Mouse (Mus musculus): Measurements from ENCODE around the gene Kcnip1.

The Kcnip1 gene

DNA sequence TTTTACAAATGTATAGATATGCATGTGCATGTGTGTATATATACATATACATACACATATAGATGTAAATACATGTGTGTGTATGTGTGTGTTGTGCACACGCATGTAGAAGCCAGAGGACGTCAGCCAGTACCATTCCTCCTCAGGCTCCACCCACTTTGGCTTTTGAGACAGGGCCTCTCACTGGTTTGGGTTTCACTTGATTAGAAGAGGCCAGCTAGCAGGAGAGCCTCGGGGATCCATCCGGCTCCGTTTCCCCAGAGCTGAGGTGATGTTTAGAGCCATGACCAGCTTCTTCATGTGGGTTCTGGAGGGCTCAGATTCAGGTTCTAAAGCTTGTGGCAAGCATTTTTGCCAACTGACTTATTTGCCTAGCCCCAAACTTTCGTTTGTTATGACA lies 89.5 kb downstream of the Kcnip1 start:
- DNase-seq (ENCODE audit: low read depth, low spot score), result no peak

DNA sequence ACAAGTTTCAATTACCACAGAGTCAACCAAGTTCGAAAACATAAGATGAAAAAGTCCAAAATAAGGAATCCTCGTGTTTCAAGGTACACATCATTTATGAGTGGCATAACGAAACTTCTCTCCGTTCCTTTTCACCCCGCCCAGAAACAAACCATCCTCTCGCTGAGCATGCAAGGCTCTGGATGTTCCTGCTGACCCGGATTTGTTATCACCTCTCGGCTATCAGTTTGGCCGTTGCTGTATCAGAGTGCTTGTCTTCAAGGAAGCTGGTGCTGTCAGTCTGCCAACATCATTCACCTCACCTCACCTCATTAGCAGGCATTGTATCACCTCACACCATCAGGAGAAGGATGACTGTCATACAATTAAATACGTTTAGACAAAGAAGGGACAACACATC lies 90.6 kb downstream of the Kcnip1 start:
- no peak for DNase-seq (ENCODE audit: low read depth, low spot score)

DNA sequence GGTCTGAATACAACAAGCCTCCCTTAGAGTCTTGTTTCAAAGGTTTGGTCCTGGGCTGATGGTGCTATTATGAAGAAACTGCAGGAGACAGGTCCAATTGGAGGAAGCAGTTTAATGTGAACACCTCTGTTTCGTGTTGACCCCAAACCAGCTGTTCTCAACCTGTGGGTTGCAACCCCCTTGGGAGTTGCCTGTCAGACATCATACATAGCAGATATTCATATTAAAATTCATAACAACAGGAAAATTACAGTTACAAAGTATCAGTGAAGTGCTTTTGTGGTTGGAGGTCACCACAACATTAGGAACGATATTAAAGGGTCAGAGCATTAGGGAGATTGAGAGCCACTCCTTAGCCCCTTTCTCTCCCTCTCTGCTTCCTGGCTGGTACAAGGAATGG lies 91.2 kb downstream of the Kcnip1 start:
- no peak for DNase-seq (ENCODE audit: low read depth, low spot score)

DNA sequence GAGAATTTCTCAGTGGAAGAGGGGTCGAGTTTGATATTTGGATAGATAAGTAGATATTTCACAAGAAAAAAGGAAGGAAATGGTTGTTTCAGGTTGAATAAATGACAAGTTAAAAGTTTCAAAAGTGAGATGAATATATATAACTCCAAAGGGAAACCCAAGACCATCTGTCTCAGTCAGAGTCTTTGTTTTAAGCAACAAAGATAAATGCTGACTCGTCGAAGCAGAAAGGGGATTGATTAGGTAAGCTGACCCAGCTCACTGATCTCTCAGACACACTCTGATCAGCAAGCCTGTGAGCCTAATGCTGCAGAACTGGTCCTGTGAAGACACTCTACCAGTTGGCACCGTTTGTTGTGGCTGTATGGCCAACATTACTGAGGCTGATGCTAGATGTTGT lies 101.9 kb downstream of the Kcnip1 start:
- no peak for DNase-seq (ENCODE audit: low read depth, low spot score)

DNA sequence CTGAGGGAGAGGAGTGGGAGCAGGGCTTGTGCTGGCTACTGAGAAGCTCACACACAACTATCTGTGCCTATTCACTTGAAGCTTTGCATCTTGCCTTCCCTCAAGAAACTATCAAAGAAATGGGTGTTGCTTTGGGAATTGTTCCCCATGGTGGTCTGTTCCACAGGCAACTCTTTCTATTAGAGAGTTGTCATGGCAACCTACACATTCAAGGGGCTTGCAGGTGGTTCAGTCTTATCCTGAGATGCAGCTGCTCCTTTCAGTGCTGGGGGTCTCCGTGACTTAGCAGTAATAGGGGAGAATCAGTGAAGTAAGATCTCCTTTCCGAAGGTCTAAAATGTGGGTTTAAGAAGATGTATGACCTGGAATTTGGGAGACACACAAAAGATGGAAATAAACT lies 102.6 kb downstream of the Kcnip1 start:
- no peak for DNase-seq (ENCODE audit: low read depth, low spot score)

DNA sequence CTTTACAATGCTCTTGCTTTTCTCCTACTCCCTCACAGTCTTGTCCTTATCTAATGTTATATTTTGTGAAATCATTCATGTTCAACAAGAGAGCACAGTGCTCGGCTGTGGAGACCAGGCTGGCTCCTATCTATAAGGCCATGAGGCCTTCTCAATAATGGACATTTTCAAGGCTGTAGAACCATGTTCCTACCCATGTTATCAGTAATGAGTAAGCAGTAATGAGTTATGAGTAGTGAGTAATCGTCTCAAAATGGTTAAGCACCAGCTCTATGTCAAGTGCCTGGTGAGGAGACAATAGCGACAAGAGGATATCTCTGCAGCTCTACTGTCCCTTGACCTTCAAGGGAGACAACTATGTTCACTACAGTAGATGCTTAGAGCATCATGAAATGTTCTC lies 105.3 kb downstream of the Kcnip1 start:
- DNase-seq (ENCODE audit: low read depth, low spot score), result no peak

DNA sequence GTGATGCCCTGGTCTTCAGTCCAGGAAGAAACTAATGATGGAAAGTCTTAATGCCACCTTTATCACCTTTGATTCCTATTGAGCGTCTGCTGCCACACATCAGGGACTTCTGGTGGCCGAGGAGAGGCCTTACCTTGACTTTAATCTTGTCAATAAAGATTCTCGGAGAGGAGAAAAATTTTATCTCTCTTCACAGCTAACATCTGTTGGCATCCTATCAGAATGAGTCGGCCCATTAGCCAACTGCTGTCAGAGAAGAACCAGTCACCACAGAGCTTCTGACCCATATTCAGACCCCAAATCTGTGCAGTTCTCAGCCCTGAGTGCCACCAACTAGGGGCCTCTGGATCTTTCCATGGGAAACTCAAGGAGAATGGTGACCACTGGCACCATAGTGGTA lies 107.0 kb downstream of the Kcnip1 start:
- DNase-seq (ENCODE audit: low read depth, low spot score), result no peak

DNA sequence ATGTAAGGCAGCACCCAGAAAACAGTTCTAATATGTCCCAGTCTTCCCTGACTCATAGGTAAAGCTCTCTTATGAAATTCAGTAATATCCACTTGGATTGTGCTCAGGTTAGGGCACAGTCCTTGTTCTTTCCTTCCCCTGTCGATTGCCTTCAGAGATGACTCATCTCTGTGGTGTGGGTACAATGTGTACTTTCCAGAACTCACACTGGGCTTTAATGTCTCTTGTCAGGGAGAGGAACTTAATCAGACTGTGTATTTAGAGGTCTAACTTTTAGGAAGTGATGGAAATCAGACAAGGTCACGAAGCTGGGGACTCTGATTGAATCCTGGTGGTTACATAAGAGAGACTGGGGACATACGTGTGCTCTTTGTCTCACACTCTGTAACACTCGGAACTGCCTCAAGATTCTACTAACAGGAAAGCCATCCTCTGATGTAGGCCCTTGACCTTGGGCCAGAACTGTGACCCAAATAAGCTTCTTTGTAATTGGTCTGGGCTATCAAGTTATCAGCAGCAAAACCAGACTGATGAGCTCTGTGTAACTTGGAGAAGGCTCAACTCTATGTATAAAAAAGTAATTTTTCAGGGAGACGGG lies 110.1 kb downstream of the Kcnip1 start:
- no peak for DNase-seq (ENCODE audit: low read depth, low spot score)

DNA sequence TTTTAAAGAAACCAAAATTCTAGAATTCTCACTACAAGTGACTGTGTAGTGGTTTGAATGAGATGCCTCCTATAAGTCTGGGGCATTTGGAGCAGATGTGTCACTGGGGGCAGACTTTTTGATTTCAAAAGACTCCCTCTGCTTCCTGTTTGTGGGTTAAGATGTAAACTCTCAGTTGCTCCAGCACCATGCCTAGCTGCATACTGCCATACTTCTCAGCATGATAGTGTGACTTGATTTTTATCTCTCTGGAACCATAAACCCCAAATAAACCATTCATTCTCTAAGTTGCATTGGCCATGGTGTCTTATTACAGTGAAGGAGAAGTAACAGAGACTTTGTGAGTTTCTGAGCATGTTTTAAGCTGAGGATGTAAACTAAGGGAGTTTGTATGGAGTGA lies 118.0 kb downstream of the Kcnip1 start:
- DNase-seq (ENCODE audit: low read depth, low spot score), result no peak

DNA sequence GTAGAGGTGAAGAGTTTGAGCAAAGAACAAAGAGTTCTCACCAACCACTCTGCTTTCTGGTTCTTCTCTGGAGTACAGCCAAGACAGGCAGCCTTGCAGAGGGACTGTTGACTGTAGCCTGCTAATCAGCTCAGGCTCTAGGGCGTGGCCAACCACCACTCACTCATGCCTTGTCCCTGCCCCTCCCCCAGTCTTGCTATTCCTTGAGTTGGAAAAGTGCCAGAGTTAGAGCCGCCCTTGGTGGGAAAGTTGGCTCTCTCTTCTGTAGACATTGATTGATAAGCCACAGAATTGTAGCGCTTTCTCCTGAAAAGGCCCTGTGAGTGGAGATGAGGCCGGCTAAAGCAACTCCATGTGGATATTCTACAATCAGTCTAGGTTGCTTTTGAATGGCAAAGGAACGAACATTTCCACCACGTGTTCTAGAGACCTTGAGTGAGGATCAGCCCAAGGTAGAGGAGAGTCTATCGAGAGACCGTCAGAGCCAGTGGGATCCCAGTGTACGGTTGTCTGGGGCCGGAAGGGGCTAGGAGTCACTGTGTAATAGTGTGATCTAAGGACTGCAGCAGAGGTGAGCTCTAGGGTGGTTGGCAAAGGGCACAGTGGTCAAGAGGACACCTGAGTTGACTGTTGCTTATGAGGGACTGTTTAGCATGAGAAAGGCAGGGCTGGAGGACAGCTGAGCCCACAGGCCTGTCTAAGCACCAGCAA lies 119.7 kb downstream of the Kcnip1 start:
- DNase-seq (ENCODE audit: low read depth, low spot score), result no peak

DNA sequence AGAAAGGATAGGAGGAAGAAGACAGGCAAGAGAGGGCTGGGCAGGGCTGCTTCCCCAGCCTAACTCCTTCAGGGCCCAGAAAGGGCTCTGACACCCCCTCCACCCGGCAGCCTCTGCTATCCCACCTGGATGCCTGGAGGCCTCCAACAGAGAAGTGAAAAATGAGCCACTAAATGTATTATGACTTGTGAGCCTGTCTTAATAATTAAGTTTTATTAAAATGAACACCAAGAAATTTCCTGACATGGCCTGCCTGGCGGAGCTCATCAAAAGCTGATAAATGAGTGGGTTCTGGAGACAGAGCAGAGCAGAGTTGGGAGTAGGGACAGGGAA lies 120.3 kb downstream of the Kcnip1 start:
- no peak for DNase-seq (ENCODE audit: low read depth, low spot score)

DNA sequence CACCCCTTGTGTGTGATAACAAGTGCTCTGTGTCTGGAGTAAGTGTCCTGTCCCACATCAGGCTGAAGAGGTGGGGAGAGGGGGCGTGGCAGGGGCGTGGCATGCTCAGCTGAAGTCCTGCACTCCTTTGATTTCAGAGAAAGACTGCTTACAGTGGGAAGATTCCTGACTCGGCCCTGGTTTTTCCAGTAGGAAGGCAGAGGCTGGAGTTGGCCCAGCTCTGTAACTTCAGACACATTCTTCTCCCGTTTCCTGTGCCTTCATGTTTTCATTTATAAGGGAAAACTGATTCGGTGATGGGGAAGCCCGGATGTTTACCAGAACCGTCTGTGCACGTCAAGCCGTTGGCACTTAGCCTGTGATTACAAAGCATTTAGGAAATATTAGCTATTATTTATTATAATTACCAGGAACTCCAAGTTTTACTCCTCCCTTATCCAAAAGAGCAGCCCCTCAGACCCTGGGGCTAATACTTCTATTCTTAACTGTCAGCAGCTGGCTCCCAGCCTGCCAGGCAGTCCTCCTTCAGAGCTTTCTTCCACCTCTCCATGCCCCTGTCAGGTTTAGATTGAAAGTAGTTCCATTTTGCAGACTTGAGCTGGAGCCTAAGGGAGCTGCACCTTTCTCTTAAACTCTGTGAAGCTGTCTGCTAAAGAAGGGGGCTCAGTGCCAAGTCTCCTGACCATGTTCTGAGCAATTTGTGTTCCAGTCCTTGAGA lies 120.8 kb downstream of the Kcnip1 start:
- no peak for DNase-seq (ENCODE audit: low read depth, low spot score)

DNA sequence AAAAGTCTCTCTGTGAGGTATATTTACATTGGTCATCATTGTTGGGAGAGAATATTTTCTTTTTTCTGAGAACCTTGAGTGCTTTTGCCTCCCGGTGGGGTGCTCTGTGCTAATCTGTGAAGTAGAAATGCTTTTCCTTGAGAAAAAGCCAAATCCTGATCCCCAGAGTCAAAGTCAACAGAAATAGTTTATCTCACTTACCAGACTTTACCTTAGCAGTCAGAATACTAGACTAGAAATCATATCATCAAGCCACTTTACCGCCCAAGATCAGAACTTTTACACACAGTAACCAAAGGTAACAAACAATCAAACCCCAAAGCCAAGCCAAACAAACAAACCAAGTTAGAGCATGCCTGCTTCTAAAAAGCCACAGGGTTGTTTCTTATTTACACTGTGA lies 122.7 kb downstream of the Kcnip1 start:
- DNase-seq (ENCODE audit: low read depth, low spot score), result no peak

DNA sequence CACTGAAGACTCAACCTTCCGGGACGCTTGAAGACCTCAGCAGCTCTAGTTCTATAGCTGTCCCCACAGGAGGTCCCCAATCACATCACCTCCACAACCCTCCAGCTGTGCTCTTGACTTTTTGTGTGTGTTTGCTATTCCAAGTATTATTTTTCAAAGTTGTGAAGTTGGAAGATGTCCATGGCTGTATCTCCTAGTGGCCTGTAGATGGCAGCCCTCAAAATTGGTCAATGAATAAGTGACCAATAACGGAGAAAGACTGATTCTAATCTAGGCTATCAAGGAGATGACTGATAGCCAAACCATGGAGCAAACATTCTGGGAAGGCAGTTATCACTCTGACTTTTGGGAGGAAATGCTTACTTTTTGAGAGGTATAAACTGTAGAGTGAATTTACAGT lies 123.4 kb downstream of the Kcnip1 start:
- DNase-seq (ENCODE audit: low read depth, low spot score), result no peak

DNA sequence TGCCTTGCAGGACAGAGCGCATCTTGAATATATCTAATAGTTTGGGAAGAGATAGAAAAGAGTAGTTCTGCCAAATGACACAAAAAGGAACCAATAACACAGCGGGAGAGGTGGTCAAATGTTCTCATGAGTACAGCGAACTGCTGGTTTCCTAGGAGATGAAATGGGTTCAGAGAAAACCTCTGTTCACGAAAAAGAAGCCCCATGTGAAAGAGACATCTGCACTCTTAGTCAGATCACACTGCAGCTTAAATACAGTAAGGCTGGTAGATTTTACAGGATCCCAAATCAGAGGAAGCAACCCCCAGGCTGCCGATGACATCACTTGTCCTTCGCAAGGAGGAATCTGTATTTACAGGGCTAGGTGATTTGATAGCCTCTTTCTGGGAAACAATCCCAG lies 126.2 kb downstream of the Kcnip1 start:
- no peak for DNase-seq (ENCODE audit: low read depth, low spot score)

DNA sequence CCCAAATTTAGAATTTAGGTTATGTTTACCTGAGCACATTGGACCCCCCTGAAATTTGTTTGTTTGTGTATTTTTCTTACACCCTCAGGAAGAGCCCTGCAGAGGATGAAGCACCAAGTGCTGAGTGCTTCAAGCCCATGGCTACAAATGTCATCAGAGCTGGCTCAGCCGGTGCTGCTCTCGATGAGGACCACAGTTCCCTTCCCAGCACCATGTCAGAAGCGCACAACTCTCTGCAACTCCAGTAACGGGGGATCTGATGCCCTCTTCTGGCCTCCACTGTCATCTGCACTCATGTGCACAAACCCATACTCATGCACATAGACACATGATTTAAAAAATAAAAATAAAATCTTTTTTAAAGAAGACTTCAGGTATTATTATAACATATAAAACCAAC lies 128.7 kb downstream of the Kcnip1 start:
- DNase-seq (ENCODE audit: low read depth, low spot score), result no peak

DNA sequence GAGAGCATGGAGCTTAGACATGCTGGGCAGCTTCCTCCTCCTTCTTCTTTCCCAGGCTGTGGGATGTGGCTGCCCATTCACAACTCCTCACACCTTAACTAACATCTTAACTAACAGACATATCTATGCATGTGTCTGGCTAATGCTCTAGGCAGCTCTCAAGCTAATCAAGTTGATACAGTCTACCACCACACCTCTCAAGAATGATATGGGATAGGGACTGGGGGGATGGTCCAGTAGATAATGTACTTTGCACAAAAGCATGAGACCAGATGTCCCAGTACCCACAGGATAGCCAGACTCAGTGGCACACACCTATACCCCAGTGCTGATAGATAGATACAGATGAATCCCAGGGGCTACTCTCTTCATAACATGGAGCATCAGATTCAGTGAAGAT lies 131.1 kb downstream of the Kcnip1 start:
- no peak for DNase-seq (ENCODE audit: low read depth, low spot score)

DNA sequence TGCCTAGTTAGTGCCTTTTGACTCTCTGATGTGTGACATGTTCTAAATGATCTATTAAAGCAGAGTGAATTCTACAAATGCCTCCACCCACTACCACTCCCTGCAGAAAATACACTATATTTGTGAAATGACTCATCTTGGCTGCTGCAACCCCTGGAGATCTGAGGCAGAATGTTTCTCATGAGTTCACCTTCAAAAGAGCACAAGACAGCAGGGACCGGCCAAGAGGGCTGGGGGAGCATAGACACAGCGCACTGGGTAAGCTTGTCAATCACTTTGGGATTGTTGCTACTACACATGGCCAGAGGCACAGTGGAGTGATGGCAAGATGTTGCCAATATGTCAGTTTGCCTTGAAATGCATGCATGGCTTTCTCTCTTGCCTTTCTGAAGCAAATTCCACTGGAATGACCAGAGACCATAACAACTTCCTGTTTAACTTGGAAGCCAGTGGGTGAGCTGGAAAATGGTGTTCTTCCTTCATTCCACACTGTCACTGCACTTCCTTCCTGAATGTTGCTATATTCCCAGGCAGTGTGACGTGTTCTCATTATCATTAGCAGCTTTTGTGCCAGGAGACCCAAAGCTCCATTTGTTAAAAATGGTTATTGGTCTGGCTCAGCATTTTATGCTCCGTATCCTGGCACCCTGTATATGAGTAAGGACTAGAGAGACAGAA lies 131.9 kb downstream of the Kcnip1 start:
- no peak for DNase-seq (ENCODE audit: low read depth, low spot score)

DNA sequence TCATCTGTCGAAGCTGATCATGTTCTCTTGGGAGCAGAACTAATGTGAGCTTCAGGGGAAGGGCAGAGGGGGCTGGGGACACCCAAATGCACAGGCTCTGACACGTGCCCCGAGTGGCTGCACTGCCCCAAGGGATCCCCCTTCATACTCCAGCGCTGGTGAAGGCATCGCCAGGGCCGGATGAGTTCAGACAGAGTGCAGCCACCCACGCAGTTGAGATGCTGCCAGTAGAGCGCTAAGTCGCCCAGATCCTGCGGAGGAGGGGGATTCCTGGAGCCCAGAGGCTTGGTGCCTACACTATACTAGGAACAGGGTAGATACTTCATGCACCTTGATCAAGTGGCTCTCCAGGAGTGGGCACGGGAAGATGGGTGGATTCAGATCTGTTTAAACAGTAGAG lies 143.3 kb downstream of the Kcnip1 start:
- no peak for DNase-seq (ENCODE audit: low read depth, low spot score)

DNA sequence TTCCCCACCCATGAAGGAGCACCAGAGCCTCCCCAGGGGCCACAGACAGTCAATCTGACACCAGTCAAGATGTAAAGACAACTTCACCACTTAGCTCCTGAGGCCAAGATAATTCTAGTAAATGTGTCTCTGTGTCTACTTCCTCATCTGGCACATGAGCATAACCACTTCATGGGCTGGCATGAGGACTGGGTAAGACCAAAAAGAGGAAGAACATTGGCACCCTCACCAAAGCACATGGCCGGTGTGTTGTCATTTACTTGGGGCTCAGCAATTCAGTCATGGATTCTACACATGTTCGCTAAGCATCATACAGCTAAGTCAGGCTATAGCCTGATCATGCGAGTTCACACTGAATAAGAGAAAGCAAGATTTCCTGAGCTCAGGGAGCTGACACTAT lies 144.3 kb downstream of the Kcnip1 start:
- no peak for DNase-seq (ENCODE audit: low read depth, low spot score)

DNA sequence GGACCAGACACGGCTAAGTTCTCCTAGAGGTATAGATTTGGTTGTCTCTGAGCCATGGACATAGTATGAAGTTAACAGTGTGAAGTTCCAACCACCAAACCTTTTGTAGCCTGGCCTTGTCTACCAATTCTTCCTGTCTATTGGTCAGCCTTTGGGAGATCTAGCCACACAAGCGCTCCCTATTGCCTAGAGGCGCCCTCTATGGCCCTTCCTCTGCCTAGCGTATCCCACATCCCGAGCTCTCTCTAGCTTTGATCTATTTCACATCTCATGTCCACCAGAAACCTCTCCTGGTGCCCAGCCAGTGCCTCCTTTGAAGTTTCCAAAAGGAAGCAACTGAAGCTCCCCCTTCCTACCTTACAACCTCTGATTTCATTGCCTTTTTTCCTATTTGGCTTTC lies 147.0 kb downstream of the Kcnip1 start:
- no peak for DNase-seq (ENCODE audit: low read depth, low spot score)

DNA sequence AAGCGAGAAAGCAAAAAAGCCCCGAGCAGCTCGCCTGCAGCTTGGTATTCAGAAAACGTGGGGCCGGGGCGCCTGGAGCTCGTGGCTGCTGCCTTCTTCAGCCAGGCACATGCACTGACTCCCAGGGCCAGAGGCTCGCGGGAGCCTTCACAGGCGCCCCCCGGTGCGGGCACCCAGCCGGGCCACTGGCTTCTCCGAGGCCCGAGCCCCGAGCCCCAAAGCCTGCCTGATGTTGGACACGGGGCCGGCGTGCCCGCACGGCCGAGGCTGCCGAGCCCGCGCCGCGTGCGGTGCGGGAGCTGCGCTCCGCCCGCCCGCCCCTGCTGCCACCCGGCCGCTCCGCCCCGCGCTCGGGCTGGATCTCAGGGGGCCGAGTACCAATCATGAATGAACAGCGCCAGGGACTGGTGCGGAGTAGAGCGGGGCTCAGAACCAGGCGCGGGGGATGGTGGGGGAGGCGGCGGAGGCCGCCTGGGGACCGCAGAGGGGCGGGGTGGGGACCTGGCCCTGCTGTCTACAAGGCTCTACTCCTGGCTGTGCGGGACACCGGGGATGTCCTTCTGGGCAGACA lies 149.6 kb downstream of the Kcnip1 start:
- DNase-seq (ENCODE audit: low read depth, low spot score), result no peak

Data from brain, embryonic 18.5 days (tissue).